Mouse (Mus musculus): ENCODE data around the gene AI854703.

- TF ChIP-seq CTCF (IDR thresholded peaks at IDR 0.05; ENCODE audit: low read depth, low read length), result no peak
- TF ChIP-seq POLR2A (IDR thresholded peaks at IDR 0.05; ENCODE audit: borderline replicate concordance, low read depth, low read length), result no peak
Observed at GRCm38 (mm10) chr6:48610657-48611056, 15.9 kb upstream of the AI854703 start.

Measured in bone marrow macrophage, adult 2 months (primary cell).